Mouse (Mus musculus) embryonic facial prominence, embryonic 15.5 days (tissue): ENCODE data around the gene Shank1. TPM values are rescaled to one million over a fixed set of nuclear protein-coding genes. Genes with fewer than 3 reads are reported as not detected.
A peak's percentile ranks its signal among the peaks of the same experiment; 100 is the strongest.

Source experiments
- ATAC-seq: fragments of 200-750 bp; cut with Nextera tagmentation; 2 replicates; pipeline ENCODE4 v1.8.0; 2017; ENCODE audit warnings: low read depth, moderate TSS enrichment; ENCODE audit not compliant: insufficient number of reproducible peaks, low FRiP score, low TSS enrichment
- H3K27ac ChIP-seq: fragments of 300-500 bp; sonication (generic); replicated peaks from 2 replicates; pipeline ENCODE4 v1.5.1; 2015; ENCODE audit warnings: mild to moderate bottlenecking, inconsistent platforms
- H3K27me3 ChIP-seq: fragments of 300-500 bp; sonication (generic); 2 replicates; pipeline ENCODE4 v1.6.1; 2015; ENCODE audit warnings: inconsistent platforms
- H3K36me3 ChIP-seq: fragments of 300-500 bp; sonication (generic); 2 replicates; pipeline ENCODE4 v1.6.1; 2015; ENCODE audit warnings: mild to moderate bottlenecking, inconsistent platforms
- H3K4me1 ChIP-seq: fragments of 300-500 bp; sonication (generic); 2 replicates; pipeline ENCODE4 v1.6.1; 2015; ENCODE audit warnings: inconsistent platforms
- H3K4me2 ChIP-seq: fragments of 300-500 bp; sonication (generic); replicated peaks from 2 replicates; pipeline ENCODE4 v1.6.1; 2015; ENCODE audit warnings: mild to moderate bottlenecking, inconsistent platforms
- H3K4me3 ChIP-seq: fragments of 300-500 bp; sonication (generic); replicated peaks from 2 replicates; pipeline ENCODE4 v1.5.1; 2015; ENCODE audit warnings: mild to moderate bottlenecking, inconsistent platforms
- H3K9ac ChIP-seq: fragments of 300-500 bp; sonication (generic); 2 replicates; pipeline ENCODE4 v1.6.1; 2015; ENCODE audit warnings: inconsistent platforms
- H3K9me3 ChIP-seq: fragments of 300-500 bp; sonication (generic); replicated peaks from 2 replicates; pipeline ENCODE4 v1.6.1; 2016; ENCODE audit warnings: inconsistent platforms
- WGBS: fragments of 180-500 bp; shearing (Covaris S2); methylation state at CpG from one replicate; pipeline ENCODE4 v1.1.7; 2015; 5-methylcytosine and 5-hydroxymethylcytosine counted together
- polyA plus RNA-seq: library from polyadenylated mRNA; unstranded; fragments of >200 nt; fragmentation: Nextera tagmentation; extraction: Ambion mirVana; gene quantifications from 2 replicates; pipeline ENCODE4 v1.2.1, GENCODE M21; 2015

Shank1 gene
- polyA plus RNA-seq, 1 experiment from 2014 or later = 6.1 TPM

- 13% methylated on average over 10 of the region's 10 CpGs for WGBS
- H3K4me2 ChIP-seq = no peak overlapping the region
- no peak overlapping the region for H3K9ac ChIP-seq
- H3K4me1 ChIP-seq = peaks cover 54% of the 10 kb centered on the region
- no peak overlapping the region for H3K4me3 ChIP-seq
- peaks cover 91% of the 10 kb centered on the region for H3K27me3 ChIP-seq
- ATAC-seq = no peak
- H3K9me3 ChIP-seq = no peaks in the 10 kb centered on the region
- H3K36me3 ChIP-seq = no peaks in the 10 kb centered on the region
- H3K27ac ChIP-seq = no peak overlapping the region
Observed at GRCm38 (mm10) chr7:44357531-44357930, 47.5 kb downstream of the Shank1 start.

DNA sequence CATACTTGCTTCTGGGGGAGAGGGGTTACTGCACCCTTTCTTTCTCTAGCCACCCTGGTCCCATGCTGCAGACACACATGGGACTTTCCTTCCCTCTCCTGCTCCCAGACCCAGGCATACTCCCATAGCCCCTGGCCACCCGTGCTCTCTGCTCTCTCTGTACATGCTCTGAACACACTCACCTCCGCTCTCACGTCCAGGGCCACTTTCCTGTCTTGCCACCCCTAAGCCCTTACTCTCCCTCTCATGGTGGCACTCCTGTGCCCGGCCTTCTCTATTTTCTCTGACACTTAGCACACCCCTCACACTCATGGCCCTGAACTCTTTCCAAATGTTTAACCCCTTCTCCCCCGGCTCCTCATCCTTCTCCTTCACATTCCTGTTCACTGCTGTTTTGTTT lies 48.0 kb downstream of the Shank1 start:
- WGBS = 13% methylated on average over 5 of the region's 5 CpGs
- no peak overlapping the region for H3K4me3 ChIP-seq
- no peaks in the 10 kb centered on the region for H3K36me3 ChIP-seq
- H3K4me2 ChIP-seq = no peak overlapping the region
- no peak for ATAC-seq
- H3K9me3 ChIP-seq = no peaks in the 10 kb centered on the region
- no peak overlapping the region for H3K9ac ChIP-seq
- H3K27ac ChIP-seq = no peak overlapping the region
- H3K4me1 ChIP-seq = peaks cover 49% of the 10 kb centered on the region
- H3K27me3 ChIP-seq = peaks cover 91% of the 10 kb centered on the region

DNA sequence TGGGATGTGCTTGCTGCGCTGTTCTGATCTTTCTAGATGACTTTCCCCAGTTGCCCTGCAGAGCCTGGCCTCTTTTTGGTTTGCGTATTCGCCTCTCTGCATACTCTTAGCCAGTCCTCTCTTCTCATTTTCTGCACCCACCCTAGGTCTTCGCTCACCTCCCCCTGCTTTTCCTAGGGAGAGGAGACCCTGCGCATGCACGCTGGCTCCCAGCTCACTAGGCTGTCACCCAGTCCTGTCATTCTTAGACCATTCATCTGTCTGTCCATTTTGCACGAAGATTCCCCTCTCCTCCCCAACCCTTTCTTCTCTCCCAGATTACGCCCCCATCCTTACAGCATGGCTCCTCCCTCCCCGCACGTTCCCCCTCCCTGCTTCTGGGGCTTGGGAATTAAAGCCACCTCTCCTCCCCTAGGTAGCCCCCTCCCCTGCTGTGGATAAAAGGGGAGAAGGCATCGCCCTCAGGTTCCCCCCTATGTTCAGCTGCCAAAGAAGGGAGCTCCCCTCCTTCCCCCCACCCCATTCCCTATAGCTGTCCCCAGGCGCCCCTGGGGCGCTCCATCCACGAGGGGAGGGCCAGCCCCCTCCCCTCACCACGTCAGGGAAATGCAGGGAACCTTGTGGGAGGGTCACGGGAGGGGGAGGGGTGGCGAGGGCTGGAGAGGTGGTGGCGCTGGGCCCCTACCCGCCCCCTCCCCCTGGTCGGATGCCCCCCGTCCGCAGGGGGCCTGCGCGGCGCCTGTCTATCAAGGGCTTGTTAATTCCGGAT lies 49.0 kb downstream of the Shank1 start:
- H3K9ac ChIP-seq = no peak overlapping the region
- H3K4me1 ChIP-seq = peaks cover 39% of the 10 kb centered on the region
- H3K27me3 ChIP-seq = peaks cover 86% of the 10 kb centered on the region
- no peak overlapping the region for H3K27ac ChIP-seq
- H3K36me3 ChIP-seq = no peaks in the 10 kb centered on the region
- no peak for ATAC-seq
- H3K9me3 ChIP-seq = no peaks in the 10 kb centered on the region
- peak overlapping the region; percentile 92 for H3K4me2 ChIP-seq
- 4% methylated on average over 25 of the region's 26 CpGs for WGBS
- H3K4me3 ChIP-seq = peak overlapping the region; percentile 55

GRCm38 (mm10) chr7:44359908-44360672 lies 50.0 kb downstream of the Shank1 start:
- peak overlapping the region; percentile 55 for H3K4me3 ChIP-seq
- peaks cover 76% of the 10 kb centered on the region for H3K27me3 ChIP-seq
- H3K27ac ChIP-seq = 0 out of 2 replicates have a peak overlapping the region, but pooled peaks have one; percentile 34
- H3K36me3 ChIP-seq = no peaks in the 10 kb centered on the region
- no peaks in the 10 kb centered on the region for H3K9me3 ChIP-seq
- under 1% methylated on average over 54 of the region's 54 CpGs for WGBS
- peaks cover 34% of the 10 kb centered on the region for H3K4me1 ChIP-seq
- peak; percentile 77 for ATAC-seq
- H3K4me2 ChIP-seq = peak overlapping the region; percentile 92
- H3K9ac ChIP-seq = peak overlapping the region; percentile 13; the same call in 1 of the 2 replicates

- Histone ChIP-seq H3K9ac (no peak overlapping the region), H3K27ac (no peak overlapping the region), H3K9me3 (no peaks in the 10 kb centered on the region), H3K4me2 (peak overlapping the region; percentile 92), H3K4me3 (no peak overlapping the region), H3K4me1 (peaks cover 34% of the 10 kb centered on the region), H3K27me3 (peaks cover 69% of the 10 kb centered on the region), H3K36me3 (no peaks in the 10 kb centered on the region)
- WGBS = 7% methylated on average over 21 of the region's 21 CpGs
- 0 out of 2 replicates have a peak, but pooled peaks have one; percentile 7 for ATAC-seq
Observed at GRCm38 (mm10) chr7:44360792-44361301, 50.8 kb downstream of the Shank1 start.

DNA sequence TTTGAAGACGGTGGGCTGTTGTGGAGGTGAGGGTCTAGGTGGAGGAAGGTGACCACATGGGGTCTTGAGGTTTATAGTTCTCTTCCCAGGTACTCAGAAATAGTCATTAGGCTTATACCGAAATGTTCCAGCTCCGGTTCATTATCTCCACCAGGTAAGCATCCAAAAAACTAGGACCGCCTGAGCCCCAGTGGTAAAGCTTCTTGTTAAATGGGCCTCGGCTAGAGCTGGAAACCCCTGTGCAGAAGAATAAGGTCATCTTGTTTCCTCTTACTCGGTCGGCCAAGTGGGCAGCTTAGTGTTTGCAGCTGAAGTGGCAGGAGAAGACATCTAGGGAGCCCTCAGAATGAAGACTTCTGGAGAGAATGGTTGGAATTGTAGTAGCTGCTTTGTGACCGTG lies 62.6 kb downstream of the Shank1 start:
- H3K9me3 ChIP-seq = no peaks in the 10 kb centered on the region

GRCm38 (mm10) chr7:44373460-44373859 lies 63.4 kb downstream of the Shank1 start:
- Histone ChIP-seq H3K9me3 (no peaks in the 10 kb centered on the region), H3K27me3 (0 out of 2 replicates have a peak, but pooled peaks cover 2% of the 10 kb centered on the region), H3K27ac (peak overlapping the region; percentile 39; the same call in 1 of the 2 replicates), H3K9ac (no peak overlapping the region), H3K4me2 (peak overlapping the region; percentile 77), H3K36me3 (no peaks in the 10 kb centered on the region), H3K4me1 (peaks cover 12% of the 10 kb centered on the region), H3K4me3 (peak overlapping the region; percentile 60)
- no peak for ATAC-seq
- 9% methylated on average over 7 of the region's 7 CpGs for WGBS

More for the DNA sequence above, 62.6 kb downstream of the Shank1 start:
- WGBS = 88% methylated on average over 8 of the region's 8 CpGs
- H3K36me3 ChIP-seq = no peaks in the 10 kb centered on the region
- H3K4me1 ChIP-seq = peaks cover 12% of the 10 kb centered on the region
- H3K4me2 ChIP-seq = no peak overlapping the region
- no peak for ATAC-seq
- H3K4me3 ChIP-seq = no peak overlapping the region
- no peaks in the 10 kb centered on the region for H3K27me3 ChIP-seq
- no peak overlapping the region for H3K9ac ChIP-seq
- no peak overlapping the region for H3K27ac ChIP-seq

DNA sequence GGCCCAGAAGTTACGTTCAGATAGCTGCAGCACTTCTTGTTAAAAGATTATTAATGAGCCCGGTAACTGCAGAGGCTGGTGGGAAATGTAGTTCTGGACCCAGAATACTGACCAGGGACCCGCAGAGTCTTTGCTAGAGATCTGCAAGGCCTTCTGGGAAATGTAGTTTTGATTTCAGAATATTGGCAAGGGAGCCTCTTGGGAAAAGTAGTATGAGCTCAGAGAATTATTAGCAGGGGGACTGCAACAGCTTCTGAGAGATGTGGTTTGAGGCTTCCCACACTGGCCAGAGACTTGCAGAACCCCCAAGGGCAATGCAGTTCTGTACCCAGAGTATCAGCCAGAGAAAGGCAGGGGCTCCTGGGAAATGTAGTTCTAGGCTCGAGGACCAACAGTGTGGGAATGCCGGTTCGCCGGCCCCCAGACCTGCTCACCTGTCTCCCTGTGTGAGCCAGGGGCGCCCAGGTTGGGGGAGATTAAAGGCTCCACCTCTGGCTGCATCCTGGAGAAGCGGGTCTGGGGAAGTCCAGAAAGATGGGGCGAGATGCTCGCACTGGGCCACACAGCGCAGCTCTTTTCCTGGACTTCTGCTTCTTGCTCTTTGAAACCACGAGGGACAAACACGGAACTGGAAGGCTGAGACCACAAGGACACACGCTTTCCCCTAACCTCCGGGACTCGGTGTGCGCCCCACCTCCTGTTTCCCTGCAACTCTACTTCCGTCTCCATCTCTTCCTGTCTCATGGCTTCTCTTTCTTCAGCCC lies 64.0 kb downstream of the Shank1 start:
- 1% methylated on average over 19 of the region's 19 CpGs for WGBS

GRCm38 (mm10) chr7:44374756-44375155 lies 64.7 kb downstream of the Shank1 start:
- Histone ChIP-seq H3K36me3 (no peaks in the 10 kb centered on the region), H3K4me3 (peak overlapping the region; percentile 60), H3K9me3 (no peaks in the 10 kb centered on the region), H3K27me3 (peaks cover 6% of the 10 kb centered on the region; the same call in 1 of the 2 replicates), H3K4me1 (peaks cover 12% of the 10 kb centered on the region), H3K9ac (peak overlapping the region; percentile 44; the same call in 1 of the 2 replicates), H3K4me2 (peak overlapping the region; percentile 77), H3K27ac (peak overlapping the region; percentile 71; the same call in 1 of the 2 replicates)
- 0% methylated on average over 5 of the region's 5 CpGs for WGBS
- no peak for ATAC-seq

More for the DNA sequence above, 64.0 kb downstream of the Shank1 start:
- Histone ChIP-seq H3K9ac (peak overlapping the region; percentile 44), H3K9me3 (no peaks in the 10 kb centered on the region), H3K4me3 (peak overlapping the region; percentile 60), H3K27ac (peak overlapping the region; percentile 71), H3K4me1 (peaks cover 12% of the 10 kb centered on the region), H3K27me3 (0 out of 2 replicates have a peak, but pooled peaks cover 3% of the 10 kb centered on the region), H3K4me2 (peak overlapping the region; percentile 77), H3K36me3 (no peaks in the 10 kb centered on the region)
- peak; percentile 90 for ATAC-seq

DNA sequence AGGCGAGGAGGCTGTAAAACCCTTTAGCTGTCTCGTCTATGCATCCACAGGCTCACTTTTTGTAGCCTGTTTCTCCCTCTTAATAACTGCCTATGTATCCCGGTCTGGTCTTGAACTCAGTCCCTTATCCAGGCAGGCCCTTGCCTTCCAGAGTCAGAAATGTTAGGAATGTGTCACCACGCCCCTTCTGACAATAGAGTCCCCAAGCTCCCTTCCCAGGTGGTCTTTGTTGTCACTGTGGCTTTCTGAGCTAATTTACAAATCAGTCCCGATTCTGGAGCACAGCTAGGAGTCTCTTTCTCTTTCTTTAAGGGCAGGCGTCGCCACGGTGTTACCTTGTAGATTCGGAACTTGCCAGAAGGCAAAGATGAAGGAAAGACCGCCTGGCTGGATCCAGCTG lies 65.2 kb downstream of the Shank1 start:
- Histone ChIP-seq H3K27me3 (peaks cover 6% of the 10 kb centered on the region; the same call in 1 of the 2 replicates), H3K36me3 (no peaks in the 10 kb centered on the region), H3K27ac (no peak overlapping the region), H3K4me3 (peak overlapping the region; percentile 60), H3K9ac (no peak overlapping the region), H3K4me1 (peaks cover 12% of the 10 kb centered on the region), H3K9me3 (no peaks in the 10 kb centered on the region), H3K4me2 (peak overlapping the region; percentile 77)
- 5% methylated on average over 10 of the region's 10 CpGs for WGBS
- ATAC-seq = no peak
